Mouse (Mus musculus): ENCODE measurements at regions not wholly inside any gene's neighbourhood (a gene's known extent, or its start where the extent isn't known, plus 50 kb on each side); places are given as distances from the start of the nearest gene placed in this dataset.
"Not testable (repeated sequence)": the region's sequence is repeated elsewhere in the genome, so short reads cannot be mapped to it uniquely, and the experiment has no call there.

- no peak for ATAC-seq (ENCODE audit: insufficient number of reproducible peaks, low FRiP score, low TSS enrichment, low read depth)
- Histone ChIP-seq H3K27ac (no peak overlapping the region), H3K9ac (no peak overlapping the region), H3K4me1 (no peaks in the 10 kb centered on the region), H3K4me2 (no peak overlapping the region), H3K36me3 (no peaks in the 10 kb centered on the region), H3K27me3 (no peaks in the 10 kb centered on the region), H3K4me3 (no peak overlapping the region), H3K9me3 (no peaks in the 10 kb centered on the region)
Measured at GRCm38 (mm10) chrX:77410812-77411211, 100.0 kb upstream of the Tbl1x start.

- H3K9ac ChIP-seq: no peak overlapping the region
- H3K27me3 ChIP-seq: no peaks in the 10 kb centered on the region
- no peak overlapping the region for H3K4me2 ChIP-seq
- H3K36me3 ChIP-seq: no peaks in the 10 kb centered on the region
- no peak overlapping the region for H3K27ac ChIP-seq
- no peaks in the 10 kb centered on the region for H3K9me3 ChIP-seq
- H3K4me1 ChIP-seq: no peaks in the 10 kb centered on the region
- no peak overlapping the region for H3K4me3 ChIP-seq
- no peak for ATAC-seq (ENCODE audit: insufficient number of reproducible peaks, low FRiP score, low TSS enrichment, low read depth)
Measured at GRCm38 (mm10) chrX:77414156-77414555, 96.7 kb upstream of the Tbl1x start.

GRCm38 (mm10) chrX:77417766-77418165 is 93.0 kb upstream of the Tbl1x start:
- Histone ChIP-seq H3K9me3 (no peaks in the 10 kb centered on the region), H3K36me3 (no peaks in the 10 kb centered on the region), H3K27me3 (no peaks in the 10 kb centered on the region), H3K4me1 (no peaks in the 10 kb centered on the region), H3K9ac (no peak overlapping the region), H3K4me2 (no peak overlapping the region), H3K27ac (no peak overlapping the region), H3K4me3 (no peak overlapping the region)
- no peak for ATAC-seq (ENCODE audit: insufficient number of reproducible peaks, low FRiP score, low TSS enrichment, low read depth)

GRCm38 (mm10) chrX:77422206-77422605 is 88.6 kb upstream of the Tbl1x start:
- no peak overlapping the region for H3K4me2 ChIP-seq
- no peaks in the 10 kb centered on the region for H3K4me1 ChIP-seq
- H3K4me3 ChIP-seq: no peak overlapping the region
- ATAC-seq (ENCODE audit: insufficient number of reproducible peaks, low FRiP score, low TSS enrichment, low read depth): no peak
- no peaks in the 10 kb centered on the region for H3K27me3 ChIP-seq
- 62% methylated on average over 2 of the region's 2 CpGs for WGBS
- no peaks in the 10 kb centered on the region for H3K36me3 ChIP-seq
- H3K27ac ChIP-seq: no peak overlapping the region
- H3K9me3 ChIP-seq: no peaks in the 10 kb centered on the region
- no peak overlapping the region for H3K9ac ChIP-seq

GRCm38 (mm10) chrX:77424792-77425727 is 85.8 kb upstream of the Tbl1x start:
- no peaks in the 10 kb centered on the region for H3K36me3 ChIP-seq
- no peaks in the 10 kb centered on the region for H3K4me1 ChIP-seq
- no peaks in the 10 kb centered on the region for H3K27me3 ChIP-seq
- H3K4me3 ChIP-seq: no peak overlapping the region
- no peak overlapping the region for H3K9ac ChIP-seq
- WGBS: 78% methylated on average over 3 of the region's 3 CpGs
- ATAC-seq (ENCODE audit: insufficient number of reproducible peaks, low FRiP score, low TSS enrichment, low read depth): no peak
- no peak overlapping the region for H3K4me2 ChIP-seq
- no peak overlapping the region for H3K27ac ChIP-seq
- H3K9me3 ChIP-seq: no peaks in the 10 kb centered on the region

GRCm38 (mm10) chrX:77425728-77426102 is 85.1 kb upstream of the Tbl1x start:
- not testable (repeated sequence) for H3K27ac ChIP-seq; ATAC-seq (ENCODE audit: insufficient number of reproducible peaks, low FRiP score, low TSS enrichment, low read depth); H3K9me3 ChIP-seq; H3K4me1 ChIP-seq; H3K27me3 ChIP-seq; H3K4me3 ChIP-seq; H3K36me3 ChIP-seq; H3K9ac ChIP-seq; H3K4me2 ChIP-seq
- 66% methylated on average over 3 of the region's 3 CpGs for WGBS

- not testable (repeated sequence) for H3K36me3 ChIP-seq; H3K27me3 ChIP-seq; H3K27ac ChIP-seq; H3K4me1 ChIP-seq; H3K4me3 ChIP-seq; H3K9me3 ChIP-seq; ATAC-seq (ENCODE audit: insufficient number of reproducible peaks, low FRiP score, low TSS enrichment, low read depth); H3K4me2 ChIP-seq; H3K9ac ChIP-seq
- 87% methylated on average over 6 of the region's 6 CpGs for WGBS
Measured at GRCm38 (mm10) chrX:77426836-77427235, 84.0 kb upstream of the Tbl1x start.

- 69% methylated on average over 2 of the region's 2 CpGs for WGBS
- H3K27ac ChIP-seq: peak overlapping the region; percentile 59
Measured at GRCm38 (mm10) chrX:77432001-77432565, 78.7 kb upstream of the Tbl1x start.

GRCm38 (mm10) chrX:77432846-77433810 is 77.7 kb upstream of the Tbl1x start:
- Histone ChIP-seq H3K36me3 (no peaks in the 10 kb centered on the region), H3K27ac (peak overlapping the region; percentile 74), H3K27me3 (no peaks in the 10 kb centered on the region), H3K9ac (no peak overlapping the region), H3K4me3 (peak overlapping the region; percentile 28), H3K4me1 (no peaks in the 10 kb centered on the region), H3K4me2 (peak overlapping the region; percentile 38; the same call in 1 of the 2 replicates), H3K9me3 (no peaks in the 10 kb centered on the region)
- 17% methylated on average over 27 of the region's 29 CpGs for WGBS
- ATAC-seq (ENCODE audit: insufficient number of reproducible peaks, low FRiP score, low TSS enrichment, low read depth): peak; percentile 93

More at GRCm38 (mm10) chrX:77432001-77432565, 78.7 kb upstream of the Tbl1x start:
- Histone ChIP-seq H3K4me3 (no peak overlapping the region), H3K36me3 (no peaks in the 10 kb centered on the region), H3K27me3 (no peaks in the 10 kb centered on the region), H3K4me2 (no peak overlapping the region), H3K9ac (no peak overlapping the region), H3K4me1 (no peaks in the 10 kb centered on the region), H3K9me3 (no peaks in the 10 kb centered on the region)
- ATAC-seq (ENCODE audit: insufficient number of reproducible peaks, low FRiP score, low TSS enrichment, low read depth): no peak

GRCm38 (mm10) chrX:77433811-77434192 is 77.0 kb upstream of the Tbl1x start:
- Histone ChIP-seq H3K27ac (peak overlapping the region; percentile 74), H3K27me3 (no peaks in the 10 kb centered on the region), H3K4me3 (peak overlapping the region; percentile 28), H3K36me3 (no peaks in the 10 kb centered on the region), H3K9me3 (no peaks in the 10 kb centered on the region), H3K9ac (no peak overlapping the region), H3K4me2 (peak overlapping the region; percentile 38; the same call in 1 of the 2 replicates), H3K4me1 (no peaks in the 10 kb centered on the region)
- WGBS: 12% methylated on average over 3 of the region's 3 CpGs
- peak; percentile 71; the same call in 1 of the 2 replicates for ATAC-seq (ENCODE audit: insufficient number of reproducible peaks, low FRiP score, low TSS enrichment, low read depth)

GRCm38 (mm10) chrX:77443852-77444492 is 66.8 kb upstream of the Tbl1x start:
- 35% methylated on average over 3 of the region's 3 CpGs for WGBS
- H3K36me3 ChIP-seq: no peaks in the 10 kb centered on the region
- no peak overlapping the region for H3K4me3 ChIP-seq
- no peak for ATAC-seq (ENCODE audit: insufficient number of reproducible peaks, low FRiP score, low TSS enrichment, low read depth)
- H3K9ac ChIP-seq: no peak overlapping the region
- no peaks in the 10 kb centered on the region for H3K4me1 ChIP-seq
- H3K27ac ChIP-seq: no peak overlapping the region
- no peaks in the 10 kb centered on the region for H3K9me3 ChIP-seq
- no peaks in the 10 kb centered on the region for H3K27me3 ChIP-seq
- no peak overlapping the region for H3K4me2 ChIP-seq
